Mouse (Mus musculus) kidney, postnatal 25 days (tissue): ENCODE measurements around the gene Brdt.
"Not testable (repeated sequence)": the region's sequence is repeated elsewhere in the genome, so short reads cannot be mapped to it uniquely, and the experiment has no call there.

Experiments used
- DNase-seq, 2 experiments: peaks; one replicate each; pipeline ENCODE4 v3.0.0; 2021; ENCODE audit warnings: mixed read lengths in 2 of 2

Brdt gene

GRCm38 (mm10) chr5:107340404-107340803 lies 9.4 kb downstream of the Brdt start:
- no peak for DNase-seq

GRCm38 (mm10) chr5:107342891-107343290 lies 11.9 kb downstream of the Brdt start:
- no peak for DNase-seq

- DNase-seq = peak in 1 of 2 experiments; percentile 5
Observed at GRCm38 (mm10) chr5:107346214-107346613, 15.3 kb downstream of the Brdt start.

GRCm38 (mm10) chr5:107352566-107352965 lies 21.6 kb downstream of the Brdt start:
- DNase-seq = no peak

- DNase-seq = no peak
Observed at GRCm38 (mm10) chr5:107353981-107354380, 23.0 kb downstream of the Brdt start.

- DNase-seq = no peak
Observed at GRCm38 (mm10) chr5:107355801-107356200, 24.8 kb downstream of the Brdt start.

- DNase-seq = no peak
Observed at GRCm38 (mm10) chr5:107357723-107358122, 26.8 kb downstream of the Brdt start.

GRCm38 (mm10) chr5:107359395-107360053 lies 28.6 kb downstream of the Brdt start:
- DNase-seq = peak; percentile 93 to 94

- DNase-seq = peak in 1 of 2 experiments; percentile 4
Observed at GRCm38 (mm10) chr5:107360054-107360730, 29.2 kb downstream of the Brdt start.

- DNase-seq = no peak
Observed at GRCm38 (mm10) chr5:107370040-107370439, 39.1 kb downstream of the Brdt start.

GRCm38 (mm10) chr5:107371335-107371734 lies 40.4 kb downstream of the Brdt start:
- no peak for DNase-seq

- DNase-seq = no peak
Observed at GRCm38 (mm10) chr5:107373256-107373655, 42.3 kb downstream of the Brdt start.

- DNase-seq = not testable (repeated sequence)
Observed at GRCm38 (mm10) chr5:107386448-107386847, 55.5 kb downstream of the Brdt start.

- DNase-seq = no peak
Observed at GRCm38 (mm10) chr5:107387788-107388187, 56.8 kb downstream of the Brdt start.

GRCm38 (mm10) chr5:107389373-107389772 lies 58.4 kb downstream of the Brdt start:
- DNase-seq = no peak

GRCm38 (mm10) chr5:107394437-107394836 lies 63.5 kb downstream of the Brdt start:
- DNase-seq = no peak

GRCm38 (mm10) chr5:107402436-107402835 lies 71.5 kb downstream of the Brdt start, which contains the start of gene Ephx4:
TSS of gene Ephx4 (plus strand) at chr5:107402736.
- DNase-seq = no peak

- DNase-seq = peak in 1 of 2 experiments; percentile 32
Observed at GRCm38 (mm10) chr5:107403011-107403946, 72.3 kb downstream of the Brdt start.

- no peak for DNase-seq
Observed at GRCm38 (mm10) chr5:107403947-107404684, 73.2 kb downstream of the Brdt start.

- DNase-seq = no peak
Observed at GRCm38 (mm10) chr5:107405361-107405760, 74.4 kb downstream of the Brdt start.

- DNase-seq = no peak
Observed at GRCm38 (mm10) chr5:107410305-107410704, 79.3 kb downstream of the Brdt start.

- no peak for DNase-seq
Observed at GRCm38 (mm10) chr5:107411326-107411725, 80.4 kb downstream of the Brdt start.
